Mouse (Mus musculus) layer of hippocampus, postnatal 36 days (tissue): ENCODE data around the gene Ube3c. TPM values are rescaled to one million over a fixed set of nuclear protein-coding genes. Genes with fewer than 3 reads are reported as not detected.

Source experiments
- DNase-seq, 2 experiments: peaks; one replicate each; pipeline ENCODE4 v3.0.0; 2022
- total RNA-seq, 2 experiments: library from RNA; stranded (reverse); gene quantifications; 2 replicates each; pipeline ENCODE4 v1.2.3; 2021

Ube3c gene
- total RNA-seq, 2 experiments from 2014 or later, result 78.1 to 79.5 TPM

DNA sequence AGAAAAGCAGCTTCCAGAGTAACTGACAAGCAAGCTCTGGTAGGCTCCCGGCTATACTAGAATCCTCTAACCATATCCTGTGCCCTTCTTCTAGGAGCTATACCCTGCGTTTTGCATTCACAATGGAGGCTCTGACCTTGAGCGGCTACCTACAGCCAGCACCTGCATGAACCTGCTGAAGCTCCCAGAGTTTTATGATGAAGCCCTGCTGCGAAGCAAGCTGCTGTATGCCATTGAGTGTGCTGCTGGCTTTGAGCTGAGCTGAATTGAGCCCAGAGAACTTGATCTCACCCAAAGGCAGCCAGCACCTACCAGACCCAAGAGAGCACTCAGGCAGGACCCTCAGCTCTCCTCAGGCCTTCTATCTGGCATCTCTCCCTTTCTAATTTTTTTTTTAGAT is 105.3 kb downstream of the Ube3c start:
- no peak for DNase-seq

- DNase-seq, result no peak
Measured at GRCm38 (mm10) chr5:29676445-29676844, 107.4 kb downstream of the Ube3c start.

GRCm38 (mm10) chr5:29685085-29685484 is 116.0 kb downstream of the Ube3c start:
- DNase-seq, result no peak

DNA sequence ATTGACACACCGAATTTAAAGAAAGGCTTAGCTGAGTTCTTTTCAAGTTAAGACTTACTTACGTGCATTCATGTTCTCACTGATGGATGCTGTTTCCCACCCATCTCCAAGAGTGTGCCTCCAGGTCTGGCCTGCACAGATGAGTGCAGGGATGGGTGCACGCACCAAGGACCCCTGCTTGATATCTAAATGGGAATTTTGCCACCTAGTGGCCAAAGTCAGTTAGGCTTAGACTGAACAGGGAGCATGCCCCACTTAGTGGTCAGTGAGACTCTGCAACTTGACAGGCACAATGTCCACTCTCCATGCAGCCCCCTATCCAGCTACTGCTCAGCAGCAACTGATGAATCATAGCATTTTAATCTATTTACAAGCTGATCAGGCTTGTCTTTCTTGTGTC is 118.6 kb downstream of the Ube3c start:
- no peak for DNase-seq

- DNase-seq, result no peak
Measured at GRCm38 (mm10) chr5:29688352-29688751, 119.3 kb downstream of the Ube3c start.

GRCm38 (mm10) chr5:29698493-29698892 is 129.5 kb downstream of the Ube3c start:
- no peak for DNase-seq

GRCm38 (mm10) chr5:29699520-29700202 is 130.6 kb downstream of the Ube3c start:
- no peak for DNase-seq

GRCm38 (mm10) chr5:29707241-29707640 is 138.2 kb downstream of the Ube3c start:
- no peak for DNase-seq

GRCm38 (mm10) chr5:29708258-29708657 is 139.2 kb downstream of the Ube3c start:
- no peak for DNase-seq

- no peak for DNase-seq
Measured at GRCm38 (mm10) chr5:29711631-29712030, 142.6 kb downstream of the Ube3c start.

DNA sequence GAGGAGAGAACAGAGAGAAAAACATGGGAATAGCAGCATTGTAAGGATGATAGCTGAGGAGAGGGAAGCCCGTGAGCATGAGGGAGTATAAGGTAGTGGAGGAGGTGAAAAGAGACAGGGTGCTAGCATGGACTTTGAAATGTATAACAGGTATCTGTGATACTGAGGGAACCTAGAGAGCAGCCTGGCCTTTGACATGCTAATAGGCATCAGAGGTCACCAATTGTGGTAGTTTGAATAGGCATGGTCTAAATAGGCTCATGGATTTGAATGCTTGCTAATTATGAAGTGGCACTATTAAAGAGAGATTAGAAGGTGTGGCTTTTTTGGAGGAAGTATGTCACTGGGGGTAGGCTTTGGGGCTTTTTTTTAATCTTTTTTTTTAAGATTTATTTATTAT is 143.9 kb downstream of the Ube3c start:
- DNase-seq, result no peak

- DNase-seq, result no peak
Measured at GRCm38 (mm10) chr5:29721159-29721558, 152.1 kb downstream of the Ube3c start.

GRCm38 (mm10) chr5:29725369-29725768 is 156.3 kb downstream of the Ube3c start:
- no peak for DNase-seq

Other genes with a start within 250 kb of the Ube3c start
- 10 to 100 TPM; 27.1 to 31.8 TPM for gene Lmbr1, start 190.9 kb upstream of the Ube3c start, total RNA-seq
- 10 to 100 TPM; 20.5 to 23.7 TPM for gene Nom1, start 134.6 kb upstream of the Ube3c start, total RNA-seq
- not detected for gene Mnx1, start 90.8 kb upstream of the Ube3c start, total RNA-seq
- gene Dnajb6, start 166.4 kb downstream of the Ube3c start, total RNA-seq, result 100 to 1,000 TPM; 173 to 183 TPM
- 1 to 10 TPM in 1 of 2 experiments, not detected in 1; 1.6 TPM for gene Gm5129, start 166.7 kb downstream of the Ube3c start, total RNA-seq